Mouse (Mus musculus) forebrain, embryonic 10.5 days (tissue): ENCODE results near the gene Pex11g. TPM values are rescaled to one million over a fixed set of nuclear protein-coding genes. Genes with fewer than 3 reads are reported as not detected.

Experiments
- DNase-seq: peaks from one replicate; pipeline ENCODE4 v3.0.0-alpha.2; 2017; ENCODE audit warnings: low spot score; ENCODE audit errors: extremely low spot score
- H3K27ac ChIP-seq: fragments of 300-500 bp; sonication (generic); 2 replicates; pipeline ENCODE4 v1.5.1; 2016; ENCODE audit warnings: mild to moderate bottlenecking
- H3K27me3 ChIP-seq: fragments of 300-500 bp; sonication (generic); 2 replicates; pipeline ENCODE4 v1.6.1; 2016; ENCODE audit warnings: mild to moderate bottlenecking; ENCODE audit not compliant: poor library complexity, severe bottlenecking
- H3K36me3 ChIP-seq: fragments of 300-500 bp; sonication (generic); replicated peaks from 2 replicates; pipeline ENCODE4 v1.6.1; 2016; ENCODE audit warnings: mild to moderate bottlenecking, moderate library complexity
- H3K4me1 ChIP-seq: fragments of 300-500 bp; sonication (generic); 2 replicates; pipeline ENCODE4 v1.6.1; 2016
- H3K4me3 ChIP-seq: fragments of 300-500 bp; sonication (generic); 2 replicates; pipeline ENCODE4 v1.5.1; 2016; ENCODE audit warnings: mild to moderate bottlenecking, moderate library complexity
- H3K9me3 ChIP-seq: fragments of 300-500 bp; sonication (generic); 2 replicates; pipeline ENCODE4 v1.6.1; 2016; ENCODE audit warnings: mild to moderate bottlenecking, moderate library complexity
- WGBS: fragments of 180-500 bp; shearing (Covaris S2); methylation state at CpG from one replicate; pipeline ENCODE4 v1.1.7; 2016; 5-methylcytosine and 5-hydroxymethylcytosine counted together
- polyA plus RNA-seq: library from polyadenylated mRNA; unstranded; fragments of >200 nt; fragmentation: Nextera tagmentation; extraction: Ambion mirVana; gene quantifications from 2 replicates; pipeline ENCODE4 v1.2.1, GENCODE M21; 2016

Pex11g gene
- polyA plus RNA-seq, 1 experiment from 2014 or later = 5.8 TPM

DNA sequence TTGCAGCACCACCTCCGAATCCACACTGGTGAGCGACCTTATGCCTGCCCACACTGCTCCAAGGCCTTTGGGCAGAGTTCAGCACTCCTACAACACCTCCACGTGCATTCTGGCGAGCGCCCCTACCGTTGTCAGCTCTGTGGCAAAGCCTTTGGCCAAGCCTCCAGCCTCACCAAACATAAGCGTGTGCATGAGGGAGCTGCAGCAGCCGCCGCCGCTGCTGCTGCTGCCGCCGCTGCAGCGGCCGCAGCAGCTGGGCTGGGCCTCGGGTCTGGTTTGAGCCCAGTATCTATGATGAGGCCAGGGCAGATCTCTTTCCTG, 28.9 kb upstream of the Pex11g start:
- Histone ChIP-seq H3K36me3 (peaks cover 49% of the 10 kb centered on the region), H3K27ac (no peak overlapping the region), H3K4me3 (0 out of 2 replicates have a peak overlapping the region, but pooled peaks have one; percentile 8), H3K9me3 (peaks cover 31% of the 10 kb centered on the region), H3K27me3 (no peaks in the 10 kb centered on the region), H3K4me1 (peaks cover 37% of the 10 kb centered on the region)
- WGBS = 90% methylated on average over 15 of the region's 15 CpGs
- DNase-seq = no peak

DNA sequence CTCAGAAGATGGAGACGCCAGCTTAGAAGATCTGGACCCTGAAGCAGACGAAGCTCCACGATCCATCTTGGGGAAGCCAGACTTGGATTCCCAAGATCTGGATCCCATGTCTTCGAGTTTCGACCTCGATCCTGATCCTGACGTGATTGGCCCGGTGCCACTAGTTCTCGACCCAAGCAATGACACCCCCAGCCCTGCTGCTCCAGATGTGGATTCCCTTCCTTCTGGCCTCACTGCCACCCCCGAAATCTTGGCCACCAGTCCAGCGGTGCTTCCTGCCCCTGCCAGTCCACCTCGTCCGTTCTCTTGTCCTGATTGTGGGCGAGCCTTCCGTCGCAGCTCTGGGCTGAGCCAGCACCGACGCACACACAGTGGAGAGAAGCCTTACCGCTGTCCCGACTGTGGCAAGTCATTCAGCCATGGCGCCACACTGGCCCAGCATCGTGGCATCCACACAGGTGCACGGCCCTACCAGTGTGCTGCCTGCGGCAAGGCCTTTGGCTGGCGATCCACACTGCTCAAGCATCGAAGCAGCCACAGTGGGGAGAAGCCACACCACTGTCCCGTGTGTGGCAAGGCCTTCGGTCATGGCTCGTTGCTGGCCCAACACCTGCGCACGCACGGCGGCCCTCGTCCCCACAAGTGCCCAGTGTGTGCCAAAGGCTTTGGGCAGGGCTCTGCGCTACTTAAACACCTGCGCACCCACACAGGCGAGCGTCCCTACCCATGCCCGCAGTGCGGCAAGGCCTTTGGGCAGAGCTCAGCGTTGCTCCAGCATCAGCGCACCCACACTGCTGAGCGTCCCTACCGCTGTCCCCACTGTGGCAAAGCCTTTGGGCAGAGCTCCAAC, 28.3 kb upstream of the Pex11g start:
- Histone ChIP-seq H3K27me3 (no peaks in the 10 kb centered on the region), H3K27ac (no peak overlapping the region), H3K4me3 (0 out of 2 replicates have a peak overlapping the region, but pooled peaks have one; percentile 8), H3K36me3 (peaks cover 49% of the 10 kb centered on the region), H3K9me3 (peaks cover 31% of the 10 kb centered on the region), H3K4me1 (peaks cover 31% of the 10 kb centered on the region)
- DNase-seq = no peak
- WGBS = 98% methylated on average over 44 of the region's 44 CpGs

DNA sequence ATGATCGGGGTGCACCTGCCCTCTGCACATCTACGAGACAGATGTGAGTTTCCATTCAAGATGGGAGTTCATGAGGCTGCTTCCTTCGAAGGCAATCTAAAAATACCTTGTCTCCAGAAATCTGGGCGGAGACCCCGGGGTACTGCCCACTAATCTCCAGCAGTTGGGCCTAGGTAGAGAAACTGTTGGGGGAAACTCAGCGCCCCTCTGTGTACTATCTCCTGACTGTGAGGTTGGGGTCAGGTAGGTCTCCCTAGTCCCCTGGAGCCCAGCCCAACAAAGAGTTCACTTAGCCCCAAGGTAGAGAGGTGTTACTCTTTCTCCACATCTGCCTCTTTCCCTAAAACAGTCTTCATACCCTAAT, 26.3 kb upstream of the Pex11g start:
- Histone ChIP-seq H3K36me3 (peaks cover 44% of the 10 kb centered on the region), H3K4me1 (peaks cover 19% of the 10 kb centered on the region), H3K4me3 (peak overlapping the region; percentile 92), H3K9me3 (peaks cover 31% of the 10 kb centered on the region), H3K27ac (peak overlapping the region; percentile 99), H3K27me3 (no peaks in the 10 kb centered on the region)
- DNase-seq = no peak
- 46% methylated on average over 6 of the region's 6 CpGs for WGBS

DNA sequence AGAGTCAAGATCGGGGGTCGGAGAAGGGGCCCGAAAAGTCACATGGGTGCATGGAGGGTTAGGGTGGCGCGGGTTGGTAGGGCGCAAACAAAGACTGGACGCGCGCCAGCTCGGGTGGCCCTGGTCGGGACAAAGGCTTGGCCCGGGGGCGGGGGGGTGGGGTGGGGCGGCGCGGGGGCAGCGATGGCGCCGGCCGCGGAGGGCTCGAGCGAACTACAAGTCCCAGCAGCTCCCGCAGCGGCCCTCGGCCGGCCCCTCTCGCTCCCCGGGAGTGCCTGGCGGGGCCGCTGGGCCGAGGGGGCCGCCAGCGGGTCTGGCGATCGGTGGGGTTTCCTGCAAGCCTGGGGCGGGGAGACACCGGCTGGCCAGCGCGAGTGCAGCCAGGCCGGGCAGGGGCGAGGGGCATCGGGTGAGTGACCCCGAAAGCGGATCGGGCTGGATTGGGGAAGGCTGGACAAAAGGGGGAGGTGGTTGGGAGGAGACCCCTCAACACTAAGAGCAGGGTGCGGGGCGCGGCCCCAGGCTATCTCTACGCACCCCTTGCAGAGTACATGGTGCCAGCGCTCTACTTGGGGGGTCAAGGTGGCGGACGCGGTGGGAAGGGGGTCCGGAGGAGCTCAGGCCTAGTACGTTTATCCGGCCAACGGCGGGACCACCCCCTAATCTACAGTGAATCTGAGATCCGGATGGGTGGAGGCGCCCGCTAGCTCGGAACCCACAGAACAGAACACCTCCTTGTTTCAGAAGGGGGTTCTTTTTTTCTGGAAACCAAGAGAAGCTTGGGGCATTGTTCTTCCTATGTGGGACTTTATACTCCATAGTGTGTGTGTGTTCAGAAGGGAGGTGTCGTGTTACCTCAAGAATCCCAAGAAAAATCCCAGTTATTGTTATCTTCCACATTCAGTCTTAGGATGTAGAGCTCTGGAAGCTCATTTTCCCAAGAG, 25.7 kb upstream of the Pex11g start, which contains the start of gene Zfp358:
Zfp358 (plus strand) TSS at position 238 of the 944 bp plus-strand sequence.
- peaks cover 31% of the 10 kb centered on the region for H3K9me3 ChIP-seq
- H3K4me3 ChIP-seq = peak within 1 kb of the TSS; percentile 92
- H3K36me3 ChIP-seq = peaks cover 42% of the 10 kb centered on the region
- H3K27ac ChIP-seq = peak within 1 kb of the TSS; percentile 99
- WGBS = under 1% methylated on average over 49 of the region's 64 CpGs
- H3K27me3 ChIP-seq = no peaks in the 10 kb centered on the region
- H3K4me1 ChIP-seq = peaks cover 19% of the 10 kb centered on the region
- peak; percentile 86 for DNase-seq

DNA sequence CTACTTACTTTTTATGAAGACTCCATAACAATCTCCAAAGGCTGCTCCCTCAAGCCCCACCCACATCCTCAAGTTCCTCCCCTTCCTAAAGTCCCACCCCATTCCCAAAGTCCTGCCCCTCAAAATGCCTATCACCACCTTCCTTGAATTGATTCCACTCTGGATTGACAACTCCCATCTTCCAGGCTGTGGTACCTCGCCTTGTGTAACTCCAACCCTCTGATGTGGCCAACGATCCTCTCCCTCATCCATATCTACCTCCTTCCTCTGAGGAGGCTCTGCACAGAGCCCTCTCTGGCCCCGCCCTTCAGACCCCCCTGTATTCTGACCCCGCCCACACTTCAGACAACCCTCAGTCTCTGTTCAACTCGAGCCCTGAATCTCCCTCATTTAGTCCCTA, 17.7 kb upstream of the Pex11g start:
- no peaks in the 10 kb centered on the region for H3K27me3 ChIP-seq
- no peak overlapping the region for H3K4me3 ChIP-seq
- H3K36me3 ChIP-seq = no peaks in the 10 kb centered on the region
- no peak overlapping the region for H3K27ac ChIP-seq
- DNase-seq = no peak
- 30% methylated on average over 5 of the region's 5 CpGs for WGBS
- H3K9me3 ChIP-seq = no peaks in the 10 kb centered on the region
- no peaks in the 10 kb centered on the region for H3K4me1 ChIP-seq

DNA sequence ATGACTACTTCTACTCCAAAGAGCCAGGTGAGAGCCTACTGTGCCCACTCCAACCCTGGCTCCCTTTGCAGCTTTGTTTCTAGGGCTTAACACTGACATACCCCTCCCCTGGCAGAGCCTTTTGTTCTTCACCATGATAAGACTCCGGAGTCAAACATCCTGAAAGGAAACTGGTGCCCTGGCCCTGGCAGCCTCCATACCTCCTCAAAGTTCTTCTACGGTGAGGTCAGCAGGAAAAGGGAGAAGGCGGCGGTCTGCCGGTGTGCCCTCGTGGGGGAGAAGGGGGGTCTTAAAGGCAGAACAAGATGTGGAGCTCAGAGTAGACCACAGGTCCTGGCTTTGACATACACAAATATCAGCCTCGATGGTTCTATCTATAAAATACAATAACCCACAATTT, 16.1 kb upstream of the Pex11g start:
- H3K27me3 ChIP-seq = no peaks in the 10 kb centered on the region

DNA sequence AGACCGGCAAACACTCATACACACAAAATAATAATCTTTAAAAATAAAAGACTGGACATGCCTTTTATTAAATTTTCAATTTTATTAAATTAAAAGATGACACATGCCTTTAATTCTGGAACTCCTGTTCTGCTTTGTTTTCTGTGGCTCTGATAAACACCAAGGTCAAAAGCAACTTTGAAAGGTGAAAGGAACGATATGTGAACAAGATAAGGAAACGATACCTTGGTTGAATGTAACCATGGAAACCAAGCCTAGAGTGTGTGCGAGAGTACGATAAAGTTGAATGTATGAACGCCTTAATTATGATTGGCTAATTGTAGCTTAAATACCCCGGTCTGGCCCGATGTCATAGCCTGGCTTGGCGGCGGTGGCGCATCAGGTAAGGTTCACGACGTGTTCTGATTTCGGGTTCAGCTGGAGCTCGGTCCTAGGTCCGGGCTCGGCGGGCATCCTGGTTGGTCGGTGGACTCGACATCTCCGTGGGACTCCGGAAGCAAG, 14.8 kb upstream of the Pex11g start:
- Histone ChIP-seq H3K27me3 (peaks cover 5% of the 10 kb centered on the region), H3K36me3 (no peaks in the 10 kb centered on the region), H3K9me3 (no peaks in the 10 kb centered on the region), H3K4me1 (peaks cover 3% of the 10 kb centered on the region; the same call in 1 of the 2 replicates), H3K4me3 (no peak overlapping the region), H3K27ac (no peak overlapping the region)
- 90% methylated on average over 22 of the region's 22 CpGs for WGBS
- DNase-seq = no peak

More for the DNA sequence above, 16.1 kb upstream of the Pex11g start:
- 87% methylated on average over 7 of the region's 7 CpGs for WGBS
- no peak for DNase-seq
- no peak overlapping the region for H3K4me3 ChIP-seq
- no peaks in the 10 kb centered on the region for H3K9me3 ChIP-seq
- no peak overlapping the region for H3K27ac ChIP-seq
- H3K4me1 ChIP-seq = peaks cover 3% of the 10 kb centered on the region; the same call in 1 of the 2 replicates
- H3K36me3 ChIP-seq = no peaks in the 10 kb centered on the region

DNA sequence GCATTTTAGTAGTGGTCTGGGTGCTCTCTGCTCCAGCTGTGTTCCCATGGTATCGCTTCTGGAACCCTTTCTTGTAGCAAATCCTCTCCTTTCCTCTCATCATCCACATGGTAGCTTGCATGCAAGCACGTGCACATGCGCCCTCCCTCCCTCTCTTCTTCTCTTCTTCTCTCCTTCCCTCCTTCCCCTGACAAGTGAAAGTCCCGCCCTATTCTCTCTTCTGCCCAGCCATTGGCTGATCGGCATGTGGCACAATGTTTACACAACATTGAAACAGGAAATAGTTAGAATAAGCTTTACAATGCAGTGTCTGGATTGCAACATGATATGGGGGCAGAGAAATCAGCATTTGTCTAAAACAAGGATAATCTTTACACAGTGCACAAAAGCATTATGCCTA, 14.1 kb upstream of the Pex11g start:
- Histone ChIP-seq H3K4me3 (no peak overlapping the region), H3K9me3 (no peaks in the 10 kb centered on the region), H3K27me3 (peaks cover 12% of the 10 kb centered on the region), H3K27ac (no peak overlapping the region), H3K4me1 (peaks cover 3% of the 10 kb centered on the region; the same call in 1 of the 2 replicates), H3K36me3 (no peaks in the 10 kb centered on the region)
- 71% methylated on average over 5 of the region's 5 CpGs for WGBS
- DNase-seq = no peak

DNA sequence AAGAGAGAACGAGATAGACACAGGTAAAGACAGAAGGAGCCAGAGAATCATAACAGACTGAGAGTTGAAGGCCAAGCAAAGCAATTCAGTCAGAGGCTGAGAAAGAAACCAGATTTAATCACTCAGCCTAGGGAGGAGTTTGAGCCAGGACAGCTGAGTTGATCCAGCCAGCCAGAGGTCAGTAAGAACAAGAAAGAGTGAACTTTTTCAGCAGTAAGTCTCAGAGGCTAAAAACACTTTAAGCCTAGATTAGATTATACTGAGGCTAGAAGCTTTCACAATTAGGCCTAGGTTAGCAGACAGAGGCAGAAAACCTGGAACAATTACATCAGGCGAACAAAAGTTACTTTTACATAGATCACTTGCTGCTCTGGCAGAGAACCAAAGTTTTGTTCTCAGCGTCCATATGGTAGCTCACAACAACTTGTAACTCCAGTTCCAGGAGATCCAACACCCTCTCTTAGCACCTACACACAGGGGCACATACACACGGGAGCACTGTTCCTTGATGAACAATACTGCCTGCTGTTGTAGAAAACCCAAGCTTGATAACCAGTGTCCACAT, 12.8 kb upstream of the Pex11g start:
- Histone ChIP-seq H3K36me3 (no peaks in the 10 kb centered on the region), H3K4me3 (no peak overlapping the region), H3K27me3 (peaks cover 25% of the 10 kb centered on the region), H3K4me1 (peaks cover 11% of the 10 kb centered on the region), H3K9me3 (no peaks in the 10 kb centered on the region), H3K27ac (no peak overlapping the region)
- no peak for DNase-seq
- whole genome bisulfite sequencing = 79% methylated on average over 4 of the region's 4 CpGs

DNA sequence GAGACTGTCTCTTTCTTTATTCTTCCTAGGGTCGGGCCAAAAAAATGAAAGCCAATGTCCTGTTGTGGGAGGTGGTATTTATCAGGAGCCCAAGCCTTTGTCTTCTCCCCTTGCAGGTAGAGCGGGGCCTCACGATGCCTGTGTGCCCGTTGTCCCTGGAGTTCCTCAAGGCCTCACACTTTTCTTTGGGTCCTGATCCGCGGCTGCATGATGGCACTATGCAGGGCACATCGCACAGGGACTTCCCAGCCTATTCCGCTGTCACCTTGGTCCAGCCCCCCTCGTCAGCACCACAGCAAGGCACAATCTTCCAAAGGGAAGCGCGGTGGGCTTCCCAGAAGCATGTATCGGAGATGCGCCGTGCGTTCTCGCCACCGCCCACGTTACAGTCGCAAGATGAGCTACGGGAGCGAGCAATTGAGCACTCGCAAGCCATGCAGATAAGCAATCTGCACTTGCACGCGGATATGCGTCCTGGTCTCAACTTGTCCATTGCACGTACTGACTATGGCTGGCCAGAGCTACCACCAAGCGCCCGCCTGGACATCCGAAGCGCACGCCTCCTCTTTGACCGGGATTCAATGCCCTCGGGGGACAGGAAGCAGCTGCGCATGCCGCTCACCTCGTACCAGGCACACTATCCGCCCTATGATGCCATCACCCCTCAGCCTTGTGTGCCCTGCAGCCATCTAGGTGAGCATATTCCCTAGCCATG, 8.4 kb upstream of the Pex11g start:
- DNase-seq = no peak

DNA sequence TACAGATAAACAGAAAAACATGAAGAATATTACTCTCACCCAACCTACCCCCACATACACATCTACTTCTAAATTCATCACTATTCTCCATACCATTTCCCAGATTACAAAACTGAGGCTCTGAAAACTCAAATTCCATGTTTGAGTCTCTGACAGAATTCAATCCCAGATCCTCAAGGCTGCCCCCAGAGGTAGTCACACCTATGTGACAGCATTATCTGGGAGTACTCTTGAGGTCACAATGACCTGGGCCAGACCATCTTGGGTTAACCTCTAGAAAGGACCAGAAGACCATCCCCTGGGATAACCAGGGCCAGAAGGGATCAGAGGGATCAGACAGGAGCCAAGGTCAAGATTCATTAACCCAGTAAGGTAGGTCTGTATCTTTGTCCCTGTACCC, 3.1 kb upstream of the Pex11g start, which contains the start of gene Tex45:
Tex45 (plus strand) TSS at position 301 of the 400 bp plus-strand sequence.
- H3K4me3 ChIP-seq = no peak within 1 kb of the TSS
- H3K27me3 ChIP-seq = peaks cover 7% of the 10 kb centered on the region
- H3K4me1 ChIP-seq = peaks cover 11% of the 10 kb centered on the region
- no peak for DNase-seq
- H3K9me3 ChIP-seq = no peaks in the 10 kb centered on the region
- H3K36me3 ChIP-seq = no peaks in the 10 kb centered on the region
- H3K27ac ChIP-seq = no peak within 1 kb of the TSS

More for the DNA sequence above, 8.4 kb upstream of the Pex11g start:
- Histone ChIP-seq H3K4me1 (peaks cover 11% of the 10 kb centered on the region), H3K36me3 (no peaks in the 10 kb centered on the region), H3K27me3 (peaks cover 29% of the 10 kb centered on the region), H3K9me3 (no peaks in the 10 kb centered on the region), H3K4me3 (peak overlapping the region; percentile 41), H3K27ac (no peak overlapping the region)
- 31% methylated on average over 37 of the region's 37 CpGs for WGBS

DNA sequence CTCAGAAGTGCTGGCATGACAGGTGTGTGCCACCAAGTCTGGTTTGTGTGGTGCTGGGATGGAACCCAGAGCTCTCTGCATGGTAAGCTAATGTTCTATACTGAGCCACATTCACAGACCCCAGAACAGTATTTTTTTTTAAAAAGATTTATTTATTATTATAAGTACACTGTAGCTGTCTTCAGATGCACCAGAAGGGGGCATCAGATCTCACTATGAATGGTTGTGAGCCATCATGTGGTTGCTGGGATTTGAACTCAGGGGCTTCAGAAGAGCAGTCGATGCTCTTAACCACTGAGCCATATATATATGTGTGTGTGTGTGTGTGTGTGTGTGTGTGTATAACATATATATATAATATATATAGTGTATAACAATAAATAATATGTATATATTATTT, 1.4 kb upstream of the Pex11g start:
- no peak overlapping the region for H3K4me3 ChIP-seq
- H3K36me3 ChIP-seq = no peaks in the 10 kb centered on the region
- peaks cover 11% of the 10 kb centered on the region for H3K4me1 ChIP-seq
- H3K9me3 ChIP-seq = no peaks in the 10 kb centered on the region
- H3K27me3 ChIP-seq = no peaks in the 10 kb centered on the region; the same call in 1 of the 2 replicates
- no peak for DNase-seq
- no peak overlapping the region for H3K27ac ChIP-seq
- 82% methylated on average over 1 of the region's 1 CpGs for WGBS
